Mouse (Mus musculus) MEL (cell line): ENCODE results near the gene Pnpla2.

ENCODE experiments used
- CTCF ChIP-seq, 3 experiments: IDR thresholded peaks in 2 of 3; conservative IDR thresholded peaks in 1 of 3; 2 replicates each; pipeline ENCODE4 v1.5.1; 2011 to 2012; ENCODE audit warnings: low read length in 3 of 3, low read depth in 2 of 3, mild to moderate bottlenecking in 2 of 3, improper control_type of control experiment in 1 of 3, inconsistent platforms in 1 of 3, mixed read lengths in 1 of 3, moderate library complexity in 1 of 3; ENCODE audit not compliant: control insufficient read depth in 1 of 3, insufficient read depth in 1 of 3, poor library complexity in 1 of 3, severe bottlenecking in 1 of 3
- E2F4 ChIP-seq: IDR thresholded peaks from 2 replicates; pipeline ENCODE4 v1.6.1; 2011; ENCODE audit warnings: low read depth, low read length, improper control_type of control experiment, borderline replicate concordance
- ELF1 ChIP-seq: IDR thresholded peaks from 2 replicates; pipeline ENCODE4 v1.6.1; 2014; ENCODE audit warnings: low read depth, mild to moderate bottlenecking, inconsistent platforms, low read length, improper control_type of control experiment, moderate library complexity
- HCFC1 ChIP-seq: IDR thresholded peaks from 2 replicates; pipeline ENCODE4 v1.6.1; 2012; ENCODE audit warnings: low read depth, mild to moderate bottlenecking, inconsistent platforms, low read length, improper control_type of control experiment, moderate library complexity
- MAFK ChIP-seq: IDR thresholded peaks from 2 replicates; pipeline ENCODE4 v1.6.1; 2011; ENCODE audit warnings: low read depth, mild to moderate bottlenecking, low read length, improper control_type of control experiment, borderline replicate concordance
- MXI1 ChIP-seq: IDR thresholded peaks from 2 replicates; pipeline ENCODE4 v1.6.1; 2011; ENCODE audit warnings: mild to moderate bottlenecking, low read depth, low read length, improper control_type of control experiment
- MYB ChIP-seq: IDR thresholded peaks from 2 replicates; pipeline ENCODE4 v1.6.1; 2011; ENCODE audit warnings: mild to moderate bottlenecking, low read depth, low read length, improper control_type of control experiment
- NELFE ChIP-seq: IDR thresholded peaks from 2 replicates; pipeline ENCODE4 v1.6.1; 2011; ENCODE audit warnings: low read depth, low read length, improper control_type of control experiment
- NRF1 ChIP-seq: IDR thresholded peaks from 2 replicates; pipeline ENCODE4 v1.6.1; 2014; ENCODE audit warnings: low read depth, mild to moderate bottlenecking, inconsistent platforms, low read length, improper control_type of control experiment, moderate library complexity; ENCODE audit not compliant: poor library complexity, insufficient read depth, severe bottlenecking
- POLR2A ChIP-seq, 2 experiments: IDR thresholded peaks; 2 replicates each; pipeline ENCODE4 v1.6.1; 2011 to 2012; ENCODE audit warnings: low read length in 2 of 2, mild to moderate bottlenecking in 2 of 2, control low read depth in 1 of 2, improper control_type of control experiment in 1 of 2, low read depth in 1 of 2, moderate library complexity in 1 of 2; ENCODE audit not compliant: control insufficient read depth in 1 of 2, insufficient read depth in 1 of 2, poor library complexity in 1 of 2
- RCOR1 ChIP-seq: IDR thresholded peaks from 2 replicates; pipeline ENCODE4 v1.6.1; 2012; ENCODE audit warnings: low read depth, mild to moderate bottlenecking, inconsistent platforms, low read length, improper control_type of control experiment
- USF1 ChIP-seq: IDR thresholded peaks from 2 replicates; pipeline ENCODE4 v1.6.1; 2014; ENCODE audit warnings: low read depth, mild to moderate bottlenecking, inconsistent platforms, low read length, improper control_type of control experiment, moderate library complexity
- ZKSCAN1 ChIP-seq: IDR thresholded peaks from 2 replicates; pipeline ENCODE4 v1.6.1; 2012; ENCODE audit warnings: low read depth, mild to moderate bottlenecking, inconsistent platforms, low read length, improper control_type of control experiment, moderate library complexity
- ZMIZ1 ChIP-seq: IDR thresholded peaks from 2 replicates; pipeline ENCODE4 v1.6.1; 2012; ENCODE audit warnings: low read depth, mild to moderate bottlenecking, inconsistent platforms, low read length, improper control_type of control experiment, moderate library complexity

DNA sequence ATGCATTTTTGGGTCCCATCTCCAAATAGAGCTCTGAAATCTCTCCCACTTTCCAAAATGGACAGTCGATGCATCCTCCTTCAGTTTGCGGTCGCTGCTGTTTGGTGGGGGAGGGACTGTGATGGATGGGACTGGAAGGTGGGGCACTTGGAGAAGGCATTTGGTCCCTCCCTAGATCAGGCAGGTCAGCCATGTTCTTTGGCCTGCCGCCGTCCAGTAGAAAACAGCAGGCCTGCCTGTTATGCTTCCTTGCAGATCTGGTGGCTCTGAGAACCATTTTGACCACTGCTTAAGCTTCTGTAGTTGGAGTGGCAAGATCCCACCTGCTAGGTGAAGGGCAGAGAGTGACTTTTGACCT lies 13.1 kb downstream of the Pnpla2 start:
- TF ChIP-seq CTCF (IDR thresholded peaks at IDR 0.05 in 2 of 3, conservative IDR thresholded peaks at IDR 0.05 in 1 of 3; ENCODE audit: control insufficient read depth in 1 of 3, insufficient read depth in 1 of 3, low read depth in 2 of 3, low read length in 3 of 3, poor library complexity in 1 of 3, severe bottlenecking in 1 of 3) (no peak), POLR2A (IDR thresholded peaks at IDR 0.05; ENCODE audit: control insufficient read depth in 1 of 2, insufficient read depth in 1 of 2, low read depth in 1 of 2, low read length in 2 of 2, poor library complexity in 1 of 2) (no peak), RCOR1 (no peak), NRF1 (no peak), NELFE (no peak), ZMIZ1 (no peak), MAFK (no peak), USF1 (no peak), MYB (no peak), ZKSCAN1 (no peak), ELF1 (no peak), MXI1 (no peak; the same call in 1 of the 2 replicates), HCFC1 (no peak), E2F4 (no peak)
